Mouse (Mus musculus): ENCODE measurements around the gene Faf2.
"Not testable (repeated sequence)": the region's sequence is repeated elsewhere in the genome, so short reads cannot be mapped to it uniquely, and the experiment has no call there.

Faf2 gene

GRCm38 (mm10) chr13:54605426-54605825, 16.2 kb upstream of the Faf2 start:
- DNase-seq (ENCODE audit: inconsistent age in 2 of 2, low spot score in 1 of 2): no peak

DNA sequence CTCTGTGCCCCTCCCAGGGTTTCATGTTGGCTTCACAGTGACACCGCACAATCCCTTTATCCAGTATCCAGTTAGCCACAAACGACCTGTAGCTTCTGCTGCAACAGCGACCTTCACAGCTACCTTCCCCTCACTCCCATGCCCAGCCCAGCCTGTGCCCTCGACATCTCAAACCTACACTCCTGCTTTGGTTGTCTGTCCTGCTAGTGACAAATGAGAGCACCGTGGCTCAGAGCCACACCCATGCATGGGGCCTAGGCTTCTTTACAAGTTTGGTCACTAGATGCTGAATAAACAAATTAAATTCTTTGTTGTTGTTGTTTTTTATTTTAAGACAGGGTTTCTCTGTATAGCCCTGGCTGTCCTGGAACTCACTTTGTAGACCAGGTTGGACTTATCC, 14.4 kb upstream of the Faf2 start:
- no peak for DNase-seq (ENCODE audit: inconsistent age in 2 of 2, low spot score in 1 of 2)

DNA sequence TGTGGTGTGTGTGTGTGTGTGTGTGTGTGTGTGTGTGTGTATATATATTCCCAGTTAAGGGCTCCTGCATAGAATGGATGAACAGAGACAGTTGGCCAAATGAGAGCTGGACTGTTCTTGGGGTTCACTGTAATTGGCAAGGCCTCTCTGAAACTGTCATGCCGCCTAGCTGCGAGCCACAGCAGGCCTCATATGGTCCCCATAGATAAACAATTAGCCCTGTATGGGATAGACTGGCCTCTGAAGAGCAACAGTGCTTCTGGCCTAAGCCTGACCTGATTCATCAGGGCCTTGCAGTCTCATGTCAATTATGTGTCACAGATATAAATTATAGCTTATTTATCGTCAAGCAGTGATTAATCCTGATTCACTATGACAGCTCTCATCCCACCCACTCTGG, 13.6 kb upstream of the Faf2 start:
- DNase-seq (ENCODE audit: inconsistent age in 2 of 2, low spot score in 1 of 2): no peak

DNA sequence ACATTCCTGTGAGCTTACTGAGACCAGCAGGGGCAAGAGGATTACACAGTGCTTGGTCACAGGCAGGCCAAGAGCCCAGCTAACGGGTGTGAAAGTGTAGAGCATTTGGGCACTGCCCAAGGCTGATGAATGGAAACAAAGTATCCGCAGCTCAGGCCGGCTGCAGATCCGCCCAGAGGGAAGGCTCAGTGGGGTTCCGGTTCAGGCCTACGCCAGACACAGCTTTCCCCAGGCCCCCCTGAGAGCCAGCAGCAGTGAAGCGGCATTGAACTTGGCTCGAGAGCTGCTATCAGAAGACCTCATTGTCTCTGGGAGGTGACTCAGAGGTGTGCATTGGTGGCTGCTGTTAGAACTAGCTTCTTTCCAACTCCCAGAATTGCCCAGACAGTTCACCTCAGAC, 12.9 kb upstream of the Faf2 start:
- peak in 1 of 2 experiments; percentile 61 for DNase-seq (ENCODE audit: inconsistent age in 2 of 2, low spot score in 1 of 2)

DNA sequence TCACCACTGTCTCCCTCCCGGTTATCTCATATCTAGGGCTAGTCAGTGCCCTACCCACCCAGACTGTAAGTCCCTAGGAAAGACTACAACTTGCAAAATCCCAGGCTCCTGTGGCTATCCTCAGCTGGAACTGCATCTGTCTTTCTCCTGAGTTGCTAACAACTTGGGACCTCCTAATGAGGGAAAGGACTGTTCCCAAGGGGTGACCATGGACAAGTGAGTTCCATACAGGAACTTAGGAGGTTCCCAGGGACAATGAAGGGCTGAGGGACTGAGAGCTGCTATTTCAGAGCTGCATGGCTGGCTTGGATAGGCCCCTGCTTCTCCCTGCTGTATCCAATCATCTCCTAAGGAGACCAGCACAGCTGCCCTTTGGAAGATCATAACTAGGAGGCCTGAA, 12.3 kb upstream of the Faf2 start:
- no peak for DNase-seq (ENCODE audit: inconsistent age in 2 of 2, low spot score in 1 of 2)

- no peak for DNase-seq (ENCODE audit: inconsistent age in 2 of 2, low spot score in 1 of 2)
Measured at GRCm38 (mm10) chr13:54610613-54610971, 11.0 kb upstream of the Faf2 start.

DNA sequence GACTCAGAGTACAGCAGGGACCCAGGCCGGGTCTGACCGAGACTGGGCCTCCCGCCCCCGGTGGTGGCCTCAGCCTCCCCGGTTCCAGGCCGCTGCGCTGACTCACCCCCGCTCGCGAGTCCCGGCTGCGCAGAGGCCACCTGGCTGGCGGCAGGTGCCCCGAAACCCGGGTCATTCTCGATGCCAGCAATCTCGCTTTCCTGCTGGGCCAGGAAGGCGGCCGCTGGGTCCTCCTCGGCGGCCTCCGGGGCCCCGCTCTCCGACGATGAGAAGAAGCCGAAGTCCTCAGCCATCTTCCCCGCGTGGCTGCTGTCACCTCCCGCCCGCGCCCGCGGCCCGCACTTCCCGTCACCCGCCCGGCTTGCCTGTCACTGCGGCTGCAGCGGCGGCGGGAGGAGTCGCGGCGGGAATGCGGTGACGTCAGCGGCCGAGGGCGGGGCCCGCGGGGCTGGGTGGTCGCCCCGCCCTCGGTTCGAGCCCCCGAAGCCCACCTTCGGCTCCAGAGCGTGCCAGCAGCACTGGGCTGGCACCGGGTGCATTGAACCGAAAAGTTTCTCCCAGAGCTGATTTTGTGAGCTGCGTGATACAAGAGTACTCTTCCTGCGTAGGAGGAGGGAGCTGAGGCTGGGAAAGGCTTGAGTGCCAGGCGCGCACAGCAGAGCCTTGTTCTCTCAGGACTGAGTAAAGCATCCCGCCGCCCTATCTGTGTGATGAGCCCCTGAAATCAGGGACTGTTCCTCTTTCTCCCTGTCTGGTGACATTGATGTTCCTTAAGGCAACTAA, 10.4 kb upstream of the Faf2 start, which contains the start of gene Cltb:
Gene Cltb (minus strand): TSS at position 373 of the 783 bp plus-strand sequence.
- DNase-seq (ENCODE audit: inconsistent age in 2 of 2, low spot score in 1 of 2): peak; percentile 91 to 97

- not testable (repeated sequence) for DNase-seq (ENCODE audit: inconsistent age in 2 of 2, low spot score in 1 of 2)
Measured at GRCm38 (mm10) chr13:54613141-54613540, 8.4 kb upstream of the Faf2 start.

DNA sequence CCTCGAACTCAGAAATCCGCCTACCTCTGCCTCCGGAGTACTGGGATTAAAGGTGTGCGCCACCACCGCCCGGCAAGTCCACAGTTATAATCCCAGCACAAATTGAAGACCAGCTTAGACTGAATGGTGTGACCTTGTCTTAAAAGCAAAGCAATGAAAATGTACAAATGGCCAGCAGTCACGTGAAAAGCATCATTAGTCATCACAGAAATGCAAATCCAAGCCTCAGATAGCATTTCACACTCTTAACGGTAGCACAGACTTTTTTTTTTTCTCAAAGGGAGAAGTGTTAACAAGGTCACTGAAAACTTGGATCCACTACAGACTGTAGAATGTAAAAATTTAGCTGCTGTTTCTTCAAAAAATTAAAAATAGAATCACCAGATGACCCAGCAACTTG, 5.3 kb upstream of the Faf2 start:
- no peak for DNase-seq (ENCODE audit: inconsistent age in 2 of 2, low spot score in 1 of 2)

DNA sequence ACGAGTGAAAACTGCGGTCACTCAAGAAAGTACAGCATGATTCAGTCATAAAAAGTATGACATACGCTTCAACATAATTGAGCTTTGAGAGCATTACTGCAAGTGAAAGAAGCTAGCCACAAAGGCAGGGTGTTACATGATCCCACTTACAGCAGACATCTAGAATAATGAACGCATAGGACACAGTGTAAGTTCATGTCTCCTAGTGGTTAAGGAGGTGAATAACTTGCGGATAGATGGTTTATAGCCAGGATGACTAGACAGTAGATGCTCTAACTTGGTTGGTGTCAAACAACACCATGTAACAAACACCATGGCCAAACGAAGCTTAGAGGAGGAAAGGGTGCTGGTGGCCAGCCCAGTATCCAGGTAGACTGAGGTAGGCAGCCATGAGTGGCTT, 4.6 kb upstream of the Faf2 start:
- no peak for DNase-seq (ENCODE audit: inconsistent age in 2 of 2, low spot score in 1 of 2)

DNA sequence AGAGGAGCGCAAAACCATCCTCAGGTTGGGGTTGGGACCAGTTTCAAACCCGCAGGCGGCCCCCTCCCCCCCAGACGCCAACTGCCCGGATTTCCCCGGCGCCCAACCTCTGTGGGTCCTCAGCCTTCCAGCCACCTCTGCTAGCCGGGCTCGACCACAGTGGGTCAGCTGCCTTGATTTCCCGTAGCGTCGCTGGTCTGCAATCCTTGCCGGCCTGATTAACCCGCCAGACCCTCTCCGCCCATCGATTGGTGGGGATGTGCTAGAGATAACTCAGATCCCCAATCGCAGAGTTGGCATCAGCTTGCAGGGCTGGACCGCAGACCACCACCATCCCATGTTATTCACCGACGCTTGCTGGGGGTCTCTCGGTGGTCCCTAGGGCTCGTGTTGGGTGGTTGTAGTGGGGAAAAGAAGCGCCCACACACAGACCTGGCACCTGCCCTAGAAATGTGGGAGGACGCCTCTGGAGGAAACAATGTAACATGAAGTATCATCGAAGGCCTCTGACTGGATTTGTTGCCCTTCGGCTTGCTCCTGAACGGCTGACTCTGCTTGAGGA, 457 bp downstream of the Faf2 start:
- peak in 1 of 2 experiments; percentile 40 for DNase-seq (ENCODE audit: inconsistent age in 2 of 2, low spot score in 1 of 2)

GRCm38 (mm10) chr13:54629128-54629527, 7.5 kb downstream of the Faf2 start:
- DNase-seq (ENCODE audit: inconsistent age in 2 of 2, low spot score in 1 of 2): peak in 1 of 2 experiments; percentile 63

- DNase-seq (ENCODE audit: inconsistent age in 2 of 2, low spot score in 1 of 2): no peak
Measured at GRCm38 (mm10) chr13:54632731-54633277, 11.2 kb downstream of the Faf2 start.

- peak in 1 of 2 experiments; percentile 55 for DNase-seq (ENCODE audit: inconsistent age in 2 of 2, low spot score in 1 of 2)
Measured at GRCm38 (mm10) chr13:54635011-54635410, 13.4 kb downstream of the Faf2 start.

DNA sequence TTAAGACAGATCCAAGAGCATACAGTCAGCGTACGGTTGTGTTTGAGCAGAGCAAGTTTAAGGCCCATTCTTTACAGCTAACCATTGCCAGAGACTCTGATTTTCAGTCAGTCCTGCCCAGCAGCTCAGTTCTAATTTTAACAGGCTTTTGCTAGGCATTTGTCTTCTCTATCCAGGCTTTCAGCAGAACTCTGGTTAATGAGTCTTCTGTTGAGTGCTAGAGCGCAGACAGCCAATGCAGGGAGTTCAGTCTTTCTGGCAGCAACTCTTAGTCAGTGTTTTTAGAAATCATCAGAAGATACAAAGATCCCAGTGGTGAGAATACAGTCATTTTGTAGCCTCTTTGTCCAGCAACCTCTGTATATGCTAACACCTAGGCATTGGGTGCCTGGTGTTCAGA, 28.9 kb downstream of the Faf2 start:
- DNase-seq (ENCODE audit: inconsistent age in 2 of 2, low spot score in 1 of 2): no peak

- DNase-seq (ENCODE audit: inconsistent age in 2 of 2, low spot score in 1 of 2): no peak
Measured at GRCm38 (mm10) chr13:54660877-54661276, 39.3 kb downstream of the Faf2 start.

GRCm38 (mm10) chr13:54661358-54661757, 39.8 kb downstream of the Faf2 start:
- no peak for DNase-seq (ENCODE audit: inconsistent age in 2 of 2, low spot score in 1 of 2)

DNA sequence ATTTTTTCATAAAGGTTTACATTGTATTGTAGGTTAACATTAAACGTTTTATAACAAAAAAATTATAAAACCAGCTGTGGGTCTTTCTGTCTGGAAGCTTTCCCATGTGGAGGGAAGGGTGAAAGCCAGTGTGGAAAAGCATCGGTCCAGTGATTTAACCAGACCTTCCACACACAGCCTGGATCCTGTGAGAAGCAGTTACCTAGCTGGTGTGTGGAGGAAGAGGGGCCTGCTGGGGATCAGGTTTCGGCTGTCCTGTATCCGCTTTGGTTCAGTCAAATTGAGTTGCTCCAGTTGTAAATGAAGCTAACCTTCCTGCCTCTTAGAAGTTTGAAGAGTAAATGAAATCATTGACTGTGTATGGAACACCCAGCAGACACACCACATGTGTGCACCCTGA, 42.4 kb downstream of the Faf2 start:
- no peak for DNase-seq (ENCODE audit: inconsistent age in 2 of 2, low spot score in 1 of 2)

- DNase-seq (ENCODE audit: inconsistent age in 2 of 2, low spot score in 1 of 2): peak in 1 of 2 experiments; percentile 68
Measured at GRCm38 (mm10) chr13:54664509-54664908, 42.9 kb downstream of the Faf2 start.

GRCm38 (mm10) chr13:54665062-54665461, 43.5 kb downstream of the Faf2 start:
- DNase-seq (ENCODE audit: inconsistent age in 2 of 2, low spot score in 1 of 2): no peak

DNA sequence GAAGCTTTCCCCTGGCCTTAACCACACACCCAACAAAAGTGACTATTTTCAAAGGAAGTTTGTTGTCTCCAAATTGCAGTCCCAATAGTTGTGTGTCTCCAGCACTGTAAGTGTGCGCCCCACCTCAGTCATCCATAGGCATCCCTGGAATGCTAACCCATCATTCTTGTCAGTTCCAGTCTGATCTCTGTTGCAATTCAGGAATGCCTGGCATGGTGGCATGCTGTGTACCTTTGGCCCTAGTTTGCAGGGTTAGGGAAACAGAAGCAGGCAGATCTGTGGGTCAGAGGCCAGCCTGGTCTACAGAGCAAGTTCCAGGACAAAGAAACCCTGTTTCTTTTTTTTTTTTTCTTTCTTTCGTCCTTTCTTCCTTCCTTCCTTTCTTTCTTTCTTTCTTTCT, 48.9 kb downstream of the Faf2 start:
- no peak for DNase-seq (ENCODE audit: inconsistent age in 2 of 2, low spot score in 1 of 2)

- no peak for DNase-seq (ENCODE audit: inconsistent age in 2 of 2, low spot score in 1 of 2)
Measured at GRCm38 (mm10) chr13:54675895-54676590, 54.5 kb downstream of the Faf2 start.

Data from adrenal gland, adult (tissue).